Mouse (Mus musculus) ES-Bruce4 (cell line): Measurements from ENCODE around the gene C1ra. TPM values are rescaled to one million over a fixed set of nuclear protein-coding genes. Genes with fewer than 3 reads are reported as not detected.
"Not testable (repeated sequence)": the region's sequence is repeated elsewhere in the genome, so short reads cannot be mapped to it uniquely, and the experiment has no call there.

ENCODE experiments used
- H3K27ac ChIP-seq: 2 replicates; pipeline ENCODE4 v1.5.1; 2012; ENCODE audit warnings: low read length, inconsistent platforms; ENCODE audit not compliant: insufficient read depth
- H3K27me3 ChIP-seq: 2 replicates; pipeline ENCODE4 v1.6.1; 2012; ENCODE audit warnings: mild to moderate bottlenecking, low read length, inconsistent platforms; ENCODE audit not compliant: control insufficient read depth, poor library complexity, insufficient read depth, severe bottlenecking
- H3K36me3 ChIP-seq: 2 replicates; pipeline ENCODE4 v1.6.1; 2012; ENCODE audit warnings: inconsistent platforms, mild to moderate bottlenecking, low read length, moderate library complexity; ENCODE audit not compliant: control insufficient read depth, poor library complexity, insufficient read depth, severe bottlenecking
- H3K4me1 ChIP-seq: one replicate; pipeline ENCODE4 v1.8.1; 2011; ENCODE audit warnings: low read length; ENCODE audit not compliant: control insufficient read depth, insufficient read depth
- H3K4me3 ChIP-seq: 2 replicates; pipeline ENCODE4 v1.5.1; 2011; ENCODE audit warnings: low read depth, mild to moderate bottlenecking, low read length
- H3K9ac ChIP-seq: 2 replicates; pipeline ENCODE4 v1.6.1; 2012; ENCODE audit warnings: low read depth, mild to moderate bottlenecking, inconsistent platforms; ENCODE audit not compliant: poor library complexity, severe bottlenecking
- H3K9me3 ChIP-seq: replicated peaks from 2 replicates; pipeline ENCODE4 v1.6.1; 2012; ENCODE audit warnings: mild to moderate bottlenecking, low read length, inconsistent platforms; ENCODE audit not compliant: control insufficient read depth, poor library complexity, insufficient read depth, severe bottlenecking
- CTCF ChIP-seq: IDR thresholded peaks from one replicate; pipeline ENCODE4 v1.8.1; 2011; ENCODE audit warnings: low read depth, low read length
- EP300 ChIP-seq: IDR thresholded peaks from 2 replicates; pipeline ENCODE4 v1.6.1; 2011; ENCODE audit warnings: low read depth, low read length; ENCODE audit not compliant: insufficient read depth
- POLR2A ChIP-seq: IDR thresholded peaks from one replicate; pipeline ENCODE4 v1.8.1; 2011; ENCODE audit warnings: low read length; ENCODE audit not compliant: insufficient read depth
- polyA plus RNA-seq: library from polyadenylated mRNA; stranded (reverse); fragments of >200 nt; gene quantifications from 2 replicates; pipeline ENCODE4 v1.2.4, GENCODE M21; 2011; ENCODE audit warnings: low read depth; ENCODE audit not compliant: missing spikeins, insufficient read depth, insufficient read length

The C1ra gene
- polyA plus RNA-seq, 1 experiment, result 0.27 TPM

DNA sequence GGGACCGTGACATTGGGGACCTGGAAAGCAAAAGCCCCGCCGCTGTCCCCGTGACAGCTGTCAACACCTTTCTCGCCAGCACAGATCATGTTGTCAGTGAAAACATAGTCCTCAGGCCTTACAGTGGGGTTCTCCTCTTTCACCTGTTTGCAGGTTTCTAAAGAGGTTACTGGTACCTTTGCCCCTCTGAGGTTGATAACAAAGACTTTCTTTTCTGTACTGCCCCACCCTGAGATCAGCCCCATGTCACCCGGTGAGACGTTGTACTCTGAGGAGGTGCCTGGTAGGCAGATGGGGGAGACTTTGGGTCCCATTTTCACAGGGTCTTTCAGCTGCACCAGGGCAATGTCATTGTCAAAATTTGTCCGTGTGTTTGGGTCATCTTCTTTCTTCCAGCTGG lies 18.9 kb downstream of the C1ra start:
- Histone ChIP-seq H3K27me3 (no peaks in the 10 kb centered on the region), H3K9me3 (no peaks in the 10 kb centered on the region), H3K36me3 (no peaks in the 10 kb centered on the region), H3K4me3 (no peak overlapping the region), H3K9ac (no peak overlapping the region), H3K4me1 (no peaks in the 10 kb centered on the region), H3K27ac (no peak overlapping the region)
- TF ChIP-seq CTCF (no peak), EP300 (no peak), POLR2A (no peak)

DNA sequence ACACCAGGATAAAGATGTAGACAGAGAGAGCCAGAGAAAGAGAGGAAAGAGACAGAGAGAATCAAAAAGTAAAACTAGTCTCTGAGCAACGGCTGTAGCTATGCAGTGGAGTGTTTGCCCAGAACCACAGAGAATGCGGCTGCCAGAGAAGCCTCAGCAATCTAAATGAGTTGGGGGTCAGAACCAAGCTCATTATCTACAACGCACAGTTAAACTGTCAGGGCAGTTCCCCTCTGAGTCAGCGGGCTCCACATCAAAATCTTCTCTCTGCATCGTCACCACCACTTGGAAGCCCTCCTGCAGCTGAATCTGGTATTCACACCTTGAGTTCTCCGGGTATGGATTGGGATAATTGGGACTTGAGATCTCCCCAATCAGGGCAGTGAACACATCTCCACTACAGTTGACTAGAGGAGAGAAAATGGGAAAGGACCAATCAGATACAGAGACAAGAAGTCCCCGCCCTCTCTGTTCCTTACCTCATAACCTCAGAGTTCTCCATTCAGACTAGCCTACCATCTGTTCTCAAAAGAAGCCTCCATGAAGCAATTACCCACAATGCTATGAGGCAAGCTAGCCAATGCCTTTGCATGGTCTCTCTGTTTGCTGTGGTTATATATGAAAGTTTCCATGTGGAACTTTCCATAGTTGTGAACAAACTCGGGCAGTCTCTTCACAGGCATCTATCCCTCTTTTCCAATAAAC lies 24.1 kb downstream of the C1ra start:
- not testable (repeated sequence) for H3K27ac ChIP-seq, H3K4me3 ChIP-seq, H3K36me3 ChIP-seq, H3K9ac ChIP-seq, H3K9me3 ChIP-seq, H3K27me3 ChIP-seq, H3K4me1 ChIP-seq

DNA sequence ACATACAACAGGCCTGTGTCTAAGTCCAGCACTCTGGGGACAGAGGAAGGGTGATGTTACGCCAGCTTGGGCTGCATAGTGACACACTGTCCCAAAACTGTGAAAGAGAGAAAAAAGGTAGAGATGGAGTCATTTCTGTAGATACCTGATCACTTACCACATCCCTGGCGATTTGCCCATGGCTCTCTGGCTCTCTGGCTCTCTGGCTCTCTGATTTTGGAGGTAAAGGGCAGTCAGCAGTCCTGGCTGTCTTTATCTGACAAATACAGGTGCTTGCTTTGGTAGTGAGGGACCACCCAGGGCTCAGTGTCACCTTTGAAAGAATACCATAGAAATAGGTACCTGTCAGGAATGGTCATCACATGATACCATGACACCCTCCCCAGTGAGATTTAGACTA lies 29.0 kb downstream of the C1ra start:
- not testable (repeated sequence) for H3K4me3 ChIP-seq, H3K27me3 ChIP-seq, H3K9ac ChIP-seq, H3K4me1 ChIP-seq, H3K9me3 ChIP-seq, H3K27ac ChIP-seq, H3K36me3 ChIP-seq

DNA sequence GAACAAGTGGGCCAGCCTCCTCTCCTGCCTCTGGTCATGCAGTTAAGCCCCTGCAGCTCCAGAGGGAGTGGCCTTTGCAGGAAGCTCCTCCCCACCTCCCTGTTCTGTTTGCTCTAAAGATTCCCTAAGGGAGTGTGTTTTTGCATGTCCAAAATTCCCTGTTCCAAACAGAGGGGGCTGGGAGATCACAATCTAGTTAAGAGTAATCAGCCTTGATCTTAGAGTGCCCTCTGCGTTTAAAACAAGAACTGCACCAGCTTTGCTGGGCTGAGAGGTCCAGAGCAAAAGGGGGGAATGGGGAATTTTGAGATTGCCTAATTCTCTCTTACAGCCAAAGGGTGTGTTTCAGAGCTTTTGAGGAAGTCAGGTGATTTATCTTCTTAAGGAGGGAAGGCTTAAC lies 30.1 kb downstream of the C1ra start, which contains the start of gene C1s1:
C1s1 (minus strand) TSS at position 76 of the 400 bp plus-strand sequence.
- H3K9ac ChIP-seq, H3K27me3 ChIP-seq, H3K9me3 ChIP-seq, H3K36me3 ChIP-seq, H3K4me1 ChIP-seq, H3K27ac ChIP-seq, H3K4me3 ChIP-seq: not testable (repeated sequence)

DNA sequence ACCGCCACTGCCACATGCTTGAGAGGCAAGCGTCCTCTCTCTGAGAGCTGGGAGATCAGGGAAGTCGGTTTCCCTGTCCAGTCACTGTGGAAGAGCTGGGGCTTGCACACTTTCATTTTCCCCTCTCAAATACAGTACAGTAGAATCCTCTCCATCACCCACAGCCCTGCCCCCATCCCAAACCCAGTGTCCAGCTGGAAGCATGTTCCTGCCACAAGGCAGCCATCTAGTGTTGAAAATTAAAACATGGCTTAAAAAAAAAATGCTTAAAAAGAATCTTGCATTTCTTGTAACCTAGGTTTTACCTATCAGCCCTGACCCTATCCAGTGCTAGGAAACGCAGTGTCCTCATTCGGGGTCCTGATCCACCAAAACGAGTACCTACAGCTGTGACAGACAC lies 32.3 kb downstream of the C1ra start:
- no peaks in the 10 kb centered on the region for H3K27me3 ChIP-seq
- H3K9me3 ChIP-seq, result no peaks in the 10 kb centered on the region
- no peaks in the 10 kb centered on the region for H3K4me1 ChIP-seq
- no peak overlapping the region for H3K4me3 ChIP-seq
- H3K36me3 ChIP-seq, result no peaks in the 10 kb centered on the region
- no peak overlapping the region for H3K9ac ChIP-seq
- H3K27ac ChIP-seq, result no peak overlapping the region
- TF ChIP-seq CTCF (no peak), POLR2A (no peak), EP300 (no peak)

DNA sequence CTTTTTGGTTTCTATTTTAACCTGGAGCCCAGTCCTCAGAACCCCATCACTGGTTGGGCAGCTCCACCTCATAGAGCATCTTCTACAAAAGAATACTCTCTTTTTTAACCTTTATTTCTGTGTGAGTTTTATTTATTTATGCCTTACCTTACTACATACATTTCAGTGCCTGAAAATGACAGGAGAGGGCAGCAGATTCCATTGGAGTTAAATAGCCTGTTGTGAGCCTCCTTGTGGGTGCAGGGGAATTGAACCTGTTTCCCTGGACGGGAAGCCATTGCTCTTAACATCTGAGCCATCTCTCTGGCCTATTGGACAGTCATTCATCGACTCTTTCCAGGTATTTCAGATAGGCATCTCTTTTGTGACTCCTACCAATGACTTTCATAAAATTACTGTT lies 33.2 kb downstream of the C1ra start:
- no peak for TF ChIP-seq POLR2A
- H3K27ac ChIP-seq, result no peak overlapping the region
- no peaks in the 10 kb centered on the region for H3K4me1 ChIP-seq
- no peaks in the 10 kb centered on the region for H3K9me3 ChIP-seq
- no peak overlapping the region for H3K4me3 ChIP-seq
- H3K27me3 ChIP-seq, result no peaks in the 10 kb centered on the region
- no peak overlapping the region for H3K9ac ChIP-seq
- H3K36me3 ChIP-seq, result no peaks in the 10 kb centered on the region

DNA sequence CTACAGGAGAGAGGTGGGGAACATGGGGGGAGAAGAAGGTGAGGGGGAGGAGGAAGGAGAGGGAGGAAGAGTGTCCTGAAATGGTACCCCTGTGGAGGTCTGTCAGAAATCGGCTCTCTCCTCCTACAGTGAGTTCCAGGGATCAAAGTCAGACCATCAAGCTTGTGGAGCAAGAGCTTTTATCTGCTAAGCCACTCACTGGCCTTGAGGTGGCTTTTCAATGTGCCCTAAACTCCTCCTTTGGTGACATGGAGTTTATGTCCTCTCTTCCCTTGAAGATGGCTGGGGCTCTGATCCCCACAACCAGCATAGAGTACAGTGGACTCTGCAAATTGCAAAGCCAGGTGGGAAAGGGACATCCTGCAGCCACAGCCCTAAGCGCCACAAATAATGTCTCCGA lies 35.8 kb downstream of the C1ra start:
- H3K4me1 ChIP-seq, H3K36me3 ChIP-seq, H3K4me3 ChIP-seq, H3K9me3 ChIP-seq, H3K27ac ChIP-seq, H3K9ac ChIP-seq, H3K27me3 ChIP-seq: not testable (repeated sequence)
